Mouse (Mus musculus) testis, adult 2 months (tissue): Measurements from ENCODE around the gene Zpr1.
A peak's percentile ranks its signal among the peaks of the same experiment; 100 is the strongest.

Experiments
- CTCF ChIP-seq: fragments of 200-500 bp; IDR thresholded peaks from 2 replicates; pipeline ENCODE4 v1.5.1; 2012; ENCODE audit warnings: low read depth, mild to moderate bottlenecking, inconsistent platforms, low read length, moderate library complexity; ENCODE audit not compliant: control insufficient read depth, insufficient read depth, insufficient replicate concordance
- POLR2A ChIP-seq: fragments of 200-500 bp; IDR thresholded peaks from 2 replicates; pipeline ENCODE4 v1.6.1; 2012; ENCODE audit warnings: low read depth, mild to moderate bottlenecking, inconsistent platforms, low read length, moderate library complexity; ENCODE audit not compliant: control insufficient read depth

- peak; percentile 29; the same call in 1 of the 2 replicates for TF ChIP-seq POLR2A
- no peak for TF ChIP-seq CTCF
These were observed 43.0 kb downstream of the Zpr1 start for GRCm38 (mm10) chr9:46315807-46316365.
